Mouse (Mus musculus) thymus, postnatal 36 days (tissue): ENCODE data around the gene Gja8.

Experiments used
- DNase-seq, 2 experiments: peaks; one replicate each; pipeline ENCODE4 v3.0.0; 2022; ENCODE audit warnings: mixed read lengths in 2 of 2

Gja8 gene

GRCm38 (mm10) chr3:96874808-96875571 lies 50.8 kb downstream of the Gja8 start:
- no peak for DNase-seq

GRCm38 (mm10) chr3:96872501-96872900 lies 53.3 kb downstream of the Gja8 start:
- no peak for DNase-seq

- no peak for DNase-seq
Measured at GRCm38 (mm10) chr3:96871070-96871469, 54.8 kb downstream of the Gja8 start.

- DNase-seq, result no peak
Measured at GRCm38 (mm10) chr3:96870270-96870669, 55.5 kb downstream of the Gja8 start.

GRCm38 (mm10) chr3:96869091-96869490 lies 56.7 kb downstream of the Gja8 start:
- no peak for DNase-seq

- DNase-seq, result no peak
Measured at GRCm38 (mm10) chr3:96868566-96868965, 57.3 kb downstream of the Gja8 start.

GRCm38 (mm10) chr3:96867863-96868262 lies 58.0 kb downstream of the Gja8 start:
- no peak for DNase-seq
